Mouse (Mus musculus) common myeloid progenitor, adult 5-6 weeks (primary cell): ENCODE results near the gene Sf3a3. TPM values are rescaled to one million over a fixed set of nuclear protein-coding genes. Genes with fewer than 3 reads are reported as not detected.

Experiments used
- ATAC-seq: replicated peaks from 2 replicates; pipeline ENCODE4 v1.8.0; 2016; ENCODE audit warnings: low read depth, mild to moderate bottlenecking, moderate TSS enrichment, inconsistent platforms; ENCODE audit not compliant: poor library complexity, severe bottlenecking
- total RNA-seq: library from RNA; stranded (forward); fragments of 200-1000, 187-1606 nt; gene quantifications from 2 replicates; pipeline ENCODE4 v1.2.3, GENCODE M21; 2017

Gene Sf3a3
- total RNA-seq = 162 and 189 TPM in 2 replicates

GRCm38 (mm10) chr4:124714545-124715481, at the start of gene Sf3a3:
Gene Sf3a3 (plus strand): TSS chr4:124714776.
- ATAC-seq = peak; percentile 92

GRCm38 (mm10) chr4:124667476-124668033, 47.0 kb upstream of the Sf3a3 start:
- ATAC-seq = no peak

DNA sequence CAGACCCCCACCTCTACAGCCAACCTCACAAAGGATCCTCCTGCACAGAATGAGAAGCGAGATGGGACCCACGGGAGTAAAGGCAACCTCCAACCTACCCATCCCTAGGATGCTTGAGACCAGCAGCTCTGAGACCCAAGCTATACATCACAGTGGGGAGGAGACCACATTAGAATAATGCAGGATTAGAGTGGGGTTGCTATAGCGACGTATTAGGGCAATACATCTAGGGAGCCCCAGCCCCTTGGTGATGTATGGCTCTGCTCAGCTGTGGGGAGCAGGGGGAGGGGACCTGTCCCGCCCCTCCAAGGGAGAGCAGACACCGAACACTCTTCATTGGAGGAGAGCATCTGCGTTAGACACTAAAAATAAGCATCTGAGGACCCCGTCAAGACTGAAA, 46.5 kb upstream of the Sf3a3 start:
- ATAC-seq = no peak

DNA sequence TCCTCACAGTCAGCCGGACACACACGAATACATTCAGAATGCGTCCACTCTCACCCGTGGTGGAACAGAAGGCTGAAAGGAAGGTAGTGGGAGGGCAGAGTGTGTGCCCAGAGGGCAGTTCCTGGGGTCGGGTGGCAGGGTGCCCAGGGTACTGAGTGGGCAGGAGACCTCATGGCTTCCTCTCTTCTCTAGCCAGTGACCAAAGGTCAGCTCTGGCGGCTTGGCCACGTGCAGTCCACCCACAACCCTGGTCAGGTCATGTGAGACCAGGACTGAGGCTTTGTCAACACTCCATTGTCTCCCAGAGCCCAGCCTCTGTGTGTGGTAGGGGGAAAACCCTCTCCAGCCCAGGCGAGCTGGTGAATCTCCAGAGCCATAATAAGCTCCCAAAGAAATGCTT, 44.3 kb upstream of the Sf3a3 start:
- ATAC-seq = no peak

DNA sequence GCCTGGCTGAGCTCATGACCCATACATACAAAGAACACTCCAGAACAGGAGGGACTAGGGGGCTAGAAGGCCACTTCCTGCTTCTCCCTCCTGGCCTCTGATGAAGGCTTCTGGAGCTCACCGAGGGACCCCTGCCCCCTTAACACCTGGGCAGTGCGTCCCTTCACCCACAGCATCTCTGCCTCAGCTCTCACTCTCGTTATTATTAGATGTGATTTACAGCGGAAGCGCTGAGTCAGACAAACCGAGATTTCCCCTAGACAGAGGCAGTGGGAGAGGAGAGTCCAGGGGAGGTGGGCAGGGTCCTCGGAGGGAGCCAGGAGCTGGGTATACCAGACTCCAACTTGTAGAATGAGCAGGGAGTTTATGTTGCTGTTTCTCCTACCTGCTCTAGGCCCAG, 43.0 kb upstream of the Sf3a3 start:
- no peak for ATAC-seq

- no peak for ATAC-seq
Observed at GRCm38 (mm10) chr4:124672347-124673320, 41.9 kb upstream of the Sf3a3 start.

DNA sequence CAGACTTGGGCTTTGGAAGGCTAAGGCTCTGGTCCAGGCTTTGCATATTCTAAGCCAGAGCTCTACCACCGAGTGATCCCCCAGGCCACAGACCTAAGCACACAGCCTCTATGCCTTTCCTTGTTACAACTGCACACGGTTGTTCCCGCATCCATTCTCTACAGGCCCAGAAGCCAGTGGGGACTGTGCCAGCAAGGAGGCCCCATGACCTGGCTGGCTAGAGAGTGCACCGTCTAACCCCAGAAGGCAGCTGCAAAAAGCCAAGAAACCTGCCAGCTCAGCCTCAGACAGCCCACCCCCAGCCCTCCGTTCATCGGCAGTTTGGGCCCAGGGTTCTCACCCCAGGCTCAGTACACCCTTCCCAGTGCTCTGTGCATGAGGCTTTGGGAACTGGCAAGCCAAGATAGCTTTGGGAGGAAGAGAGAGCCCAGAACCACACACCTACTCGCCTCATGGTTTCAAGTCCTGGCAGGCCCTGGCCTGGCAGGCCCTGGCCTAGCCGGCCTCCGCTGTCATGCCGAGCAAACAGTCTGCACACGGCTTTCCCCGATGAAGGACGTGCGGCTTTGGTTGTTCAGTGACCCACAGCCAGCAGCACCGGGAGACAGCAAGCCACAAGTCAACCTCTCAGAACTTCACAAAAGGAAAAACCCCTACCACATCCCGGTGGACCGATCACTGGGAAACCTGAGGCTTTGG, 40.1 kb upstream of the Sf3a3 start:
- no peak for ATAC-seq

DNA sequence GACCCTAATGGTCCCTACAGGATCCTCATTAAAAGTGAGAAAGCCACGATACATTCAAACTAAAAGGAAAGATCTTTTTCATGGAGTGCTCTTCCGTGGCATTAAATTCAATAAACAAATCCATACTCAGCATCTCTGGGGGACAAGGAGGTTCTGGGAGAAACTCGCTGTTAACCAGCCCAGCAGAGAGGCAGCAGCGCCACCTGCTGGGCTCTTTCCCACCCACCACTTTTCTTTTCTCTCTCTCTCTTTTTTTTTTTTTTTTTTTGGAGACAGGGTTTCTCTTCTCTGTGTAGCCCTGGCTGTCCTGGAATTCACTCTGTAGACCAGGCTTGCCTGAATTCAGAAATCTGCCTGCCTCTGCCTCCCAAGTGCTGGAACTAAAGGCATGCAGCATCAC, 39.5 kb upstream of the Sf3a3 start:
- ATAC-seq = 0 out of 2 replicates have a peak, but pooled peaks have one; percentile 57

DNA sequence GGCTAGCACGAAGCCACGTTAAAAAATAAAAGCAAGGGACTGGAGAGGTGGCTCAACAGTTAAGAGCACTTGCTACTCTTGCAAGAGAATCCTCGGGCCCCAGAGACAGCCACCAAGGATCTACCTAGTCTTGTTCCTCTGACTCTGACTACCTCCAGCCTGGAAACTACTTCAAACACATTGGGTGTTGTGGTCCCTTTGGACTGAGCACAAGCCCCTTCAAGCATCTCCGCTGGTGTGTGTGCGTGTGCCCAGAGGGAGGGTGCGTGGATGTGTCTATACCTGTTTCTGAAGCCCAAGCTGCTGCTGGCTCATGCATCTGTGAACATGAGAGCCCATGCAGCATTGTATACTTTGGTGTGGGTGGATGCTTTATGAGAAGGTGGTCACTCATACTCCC, 38.6 kb upstream of the Sf3a3 start:
- no peak for ATAC-seq

DNA sequence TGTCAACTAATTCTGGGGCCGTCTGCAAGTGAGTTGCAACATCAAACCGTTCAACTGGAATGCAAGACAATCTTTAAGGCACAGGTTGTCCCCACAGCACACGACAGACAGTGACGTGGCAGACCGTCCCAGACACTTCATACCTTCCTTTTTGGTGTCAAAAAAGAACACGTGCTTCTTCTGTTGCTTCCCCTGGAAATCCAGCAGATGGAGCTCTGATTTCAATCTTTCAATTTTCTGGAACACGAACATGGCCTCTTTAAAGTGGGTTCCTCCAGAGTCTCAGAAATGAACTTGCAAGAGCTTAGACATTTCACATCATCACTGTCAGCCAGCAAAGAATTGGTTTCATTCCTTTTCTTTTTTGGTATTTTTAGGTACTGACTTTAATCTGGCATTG, 32.3 kb upstream of the Sf3a3 start:
- 0 out of 2 replicates have a peak, but pooled peaks have one; percentile 29 for ATAC-seq

DNA sequence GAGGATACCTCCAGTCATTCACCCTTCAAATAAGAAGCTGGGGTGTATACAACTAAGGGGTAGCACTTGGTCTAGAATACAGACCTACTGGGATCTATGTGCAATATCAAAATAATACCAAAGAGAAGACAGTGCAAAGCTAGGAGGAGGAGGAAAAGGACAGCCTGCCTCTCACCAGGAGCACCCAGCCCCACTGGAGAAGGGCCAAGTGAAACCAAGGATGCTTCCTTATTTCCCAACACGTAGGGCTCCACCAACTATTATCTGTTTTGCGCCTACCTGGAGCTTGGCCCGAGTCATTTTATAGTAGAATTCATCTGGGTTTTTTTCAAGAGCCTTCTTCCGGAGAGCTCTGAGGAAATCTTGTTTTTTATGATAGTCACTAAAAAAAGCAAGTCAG, 31.1 kb upstream of the Sf3a3 start:
- no peak for ATAC-seq

GRCm38 (mm10) chr4:124685004-124685403, 29.6 kb upstream of the Sf3a3 start:
- no peak for ATAC-seq

- ATAC-seq = no peak
Observed at GRCm38 (mm10) chr4:124685453-124685852, 29.1 kb upstream of the Sf3a3 start.

DNA sequence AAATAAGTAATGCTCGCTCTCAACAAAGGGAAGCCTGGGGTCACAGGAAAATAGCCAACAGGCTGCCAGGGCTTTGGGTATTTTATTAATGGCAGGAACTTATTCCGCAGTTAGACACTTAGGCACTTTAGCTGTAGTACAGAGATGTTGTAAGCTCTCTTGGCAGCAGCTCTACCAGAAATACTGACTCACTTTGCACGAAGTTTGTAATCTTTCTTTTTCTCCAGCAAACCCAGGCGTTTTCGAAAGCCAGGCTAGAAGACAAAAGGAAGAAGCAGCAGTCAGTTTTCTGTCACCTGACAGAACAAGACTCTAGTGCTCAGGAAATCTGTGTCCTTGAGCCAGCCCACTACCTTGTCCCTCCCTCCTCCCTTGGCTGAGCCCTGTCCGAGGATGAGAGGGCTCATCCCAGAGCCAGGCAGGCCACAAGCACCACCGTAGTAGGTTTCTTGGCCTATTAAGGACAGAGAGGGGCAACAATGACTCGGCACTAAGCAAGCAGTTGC, 28.6 kb upstream of the Sf3a3 start:
- ATAC-seq = no peak

- no peak for ATAC-seq
Observed at GRCm38 (mm10) chr4:124691455-124691854, 23.1 kb upstream of the Sf3a3 start.

- no peak for ATAC-seq
Observed at GRCm38 (mm10) chr4:124692416-124692861, 22.1 kb upstream of the Sf3a3 start.

DNA sequence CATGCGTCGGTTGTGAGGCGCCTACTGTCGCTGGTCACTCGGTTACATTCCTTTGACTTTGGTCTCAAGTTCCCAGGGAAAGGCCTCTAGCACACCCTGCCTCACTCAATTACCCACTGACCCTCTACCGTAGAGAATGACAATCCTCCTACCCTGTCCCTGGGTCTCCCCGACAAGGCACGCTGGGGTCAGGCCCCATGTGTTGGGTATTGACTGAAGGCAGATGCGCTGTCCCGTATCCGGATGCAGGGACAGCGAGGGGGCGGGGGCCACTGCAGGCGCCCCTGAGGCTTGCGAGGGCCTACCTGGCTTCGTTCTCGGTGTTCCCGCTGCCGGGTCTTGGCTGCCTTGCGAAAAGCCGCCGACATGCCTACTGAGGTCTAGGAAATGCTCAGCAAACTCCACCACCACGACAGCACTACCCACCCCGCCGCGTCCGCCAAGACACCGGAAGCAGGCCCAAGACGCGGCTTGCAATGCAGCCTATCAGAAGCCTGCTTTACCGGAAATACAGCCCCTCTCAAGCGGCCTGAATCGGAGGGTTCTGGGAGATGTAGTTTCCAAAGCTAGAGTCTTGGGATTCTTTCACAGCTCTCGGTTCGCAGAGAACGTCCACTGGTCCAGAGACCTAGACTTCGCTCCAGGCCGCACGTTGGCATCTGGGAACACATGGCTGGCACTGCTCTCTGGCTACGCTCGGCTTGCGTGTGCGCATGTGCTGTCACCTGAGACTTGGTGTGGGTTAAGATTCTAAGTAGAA, 21.3 kb upstream of the Sf3a3 start, which contains the start of gene Utp11:
Gene Utp11, minus strand, starts transcription at position 466 of the 760 bp plus-strand sequence.
- ATAC-seq = peak; percentile 91

DNA sequence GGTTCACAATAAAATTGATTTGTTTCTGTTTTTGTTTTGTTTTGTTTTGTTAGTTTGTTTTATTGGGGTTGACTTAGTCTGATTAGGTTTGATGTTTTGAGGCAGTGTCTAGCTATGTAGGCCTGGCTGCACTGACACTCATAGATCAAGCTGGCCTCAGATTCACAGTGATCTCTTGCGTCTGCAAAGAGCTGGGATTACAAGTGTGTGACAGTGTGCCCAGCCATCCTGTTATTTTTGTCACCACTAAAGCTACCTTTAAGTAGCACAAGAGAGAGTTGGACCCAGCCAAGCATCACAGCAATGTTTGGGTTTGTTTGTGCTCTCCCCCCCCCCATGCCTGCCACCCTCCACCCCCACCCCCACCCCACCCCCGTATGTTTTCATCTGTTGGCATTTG, 20.0 kb upstream of the Sf3a3 start:
- ATAC-seq = no peak
